Mouse (Mus musculus) monocyte, adult 5-6 weeks (primary cell): ENCODE results near the gene Tex46. TPM values are rescaled to one million over a fixed set of nuclear protein-coding genes. Genes with fewer than 3 reads are reported as not detected.

ENCODE experiments used
- ATAC-seq: fragments of 153-309, 156-312 bp; replicated peaks from 2 replicates; pipeline ENCODE4 v1.8.0; 2017; ENCODE audit warnings: mild to moderate bottlenecking; ENCODE audit not compliant: low TSS enrichment, insufficient number of reproducible peaks, severe bottlenecking, poor library complexity, low FRiP score
- total RNA-seq: library from RNA; stranded (forward); fragments of 200-1000, 200-491, 200-594 nt; gene quantifications from 3 replicates; pipeline ENCODE4 v1.2.3, GENCODE M21; 2017

Tex46 gene
- total RNA-seq = not detected in 3 replicates

GRCm38 (mm10) chr4:136610387-136610856 is at the start of gene Tex46:
Gene Tex46, plus strand, starts transcription at chr4:136610437.
- ATAC-seq = no peak

- ATAC-seq = no peak
Observed at GRCm38 (mm10) chr4:136562755-136563154, 47.5 kb upstream of the Tex46 start.

GRCm38 (mm10) chr4:136568629-136569028 is 41.6 kb upstream of the Tex46 start:
- ATAC-seq = no peak

GRCm38 (mm10) chr4:136569998-136570397 is 40.2 kb upstream of the Tex46 start:
- ATAC-seq = 0 out of 2 replicates have a peak, but pooled peaks have one; percentile 50

- no peak for ATAC-seq
Observed at GRCm38 (mm10) chr4:136581885-136582284, 28.4 kb upstream of the Tex46 start.

GRCm38 (mm10) chr4:136587221-136587827 is 22.9 kb upstream of the Tex46 start:
- no peak for ATAC-seq

GRCm38 (mm10) chr4:136588003-136588402 is 22.2 kb upstream of the Tex46 start:
- no peak for ATAC-seq

GRCm38 (mm10) chr4:136592111-136592510 is 18.1 kb upstream of the Tex46 start:
- no peak for ATAC-seq

- ATAC-seq = no peak
Observed at GRCm38 (mm10) chr4:136594006-136594405, 16.2 kb upstream of the Tex46 start.

GRCm38 (mm10) chr4:136595221-136595620 is 15.0 kb upstream of the Tex46 start:
- no peak for ATAC-seq

- no peak for ATAC-seq
Observed at GRCm38 (mm10) chr4:136598268-136598876, 11.9 kb upstream of the Tex46 start.

- ATAC-seq = no peak
Observed at GRCm38 (mm10) chr4:136599869-136600268, 10.4 kb upstream of the Tex46 start.

- no peak for ATAC-seq
Observed at GRCm38 (mm10) chr4:136600536-136600935, 9.7 kb upstream of the Tex46 start.

GRCm38 (mm10) chr4:136601476-136601875 is 8.8 kb upstream of the Tex46 start:
- ATAC-seq = no peak

GRCm38 (mm10) chr4:136602018-136602554 is 8.2 kb upstream of the Tex46 start:
- ATAC-seq = no peak

- peak; percentile 97 for ATAC-seq
Observed at GRCm38 (mm10) chr4:136602568-136602967, 7.7 kb upstream of the Tex46 start, which contains the start of gene Kdm1a. Gene Kdm1a, minus strand, starts transcription at chr4:136602723.

GRCm38 (mm10) chr4:136605756-136606485 is 4.3 kb upstream of the Tex46 start:
- ATAC-seq = no peak

GRCm38 (mm10) chr4:136613657-136614056 is 3.4 kb downstream of the Tex46 start:
- no peak for ATAC-seq

- peak; percentile 59; the same call in 1 of the 2 replicates for ATAC-seq
Observed at GRCm38 (mm10) chr4:136621336-136621735, 11.1 kb downstream of the Tex46 start.
